Mouse (Mus musculus) mesoderm, embryonic 11.5 days (tissue): ENCODE results near the gene Rpa2.
"Not testable (repeated sequence)": the region's sequence is repeated elsewhere in the genome, so short reads cannot be mapped to it uniquely, and the experiment has no call there.

Source experiments
- DNase-seq: peaks from one replicate; pipeline ENCODE4 v3.0.0-alpha.2; 2012; ENCODE audit warnings: low read depth, low spot score

The Rpa2 gene

DNA sequence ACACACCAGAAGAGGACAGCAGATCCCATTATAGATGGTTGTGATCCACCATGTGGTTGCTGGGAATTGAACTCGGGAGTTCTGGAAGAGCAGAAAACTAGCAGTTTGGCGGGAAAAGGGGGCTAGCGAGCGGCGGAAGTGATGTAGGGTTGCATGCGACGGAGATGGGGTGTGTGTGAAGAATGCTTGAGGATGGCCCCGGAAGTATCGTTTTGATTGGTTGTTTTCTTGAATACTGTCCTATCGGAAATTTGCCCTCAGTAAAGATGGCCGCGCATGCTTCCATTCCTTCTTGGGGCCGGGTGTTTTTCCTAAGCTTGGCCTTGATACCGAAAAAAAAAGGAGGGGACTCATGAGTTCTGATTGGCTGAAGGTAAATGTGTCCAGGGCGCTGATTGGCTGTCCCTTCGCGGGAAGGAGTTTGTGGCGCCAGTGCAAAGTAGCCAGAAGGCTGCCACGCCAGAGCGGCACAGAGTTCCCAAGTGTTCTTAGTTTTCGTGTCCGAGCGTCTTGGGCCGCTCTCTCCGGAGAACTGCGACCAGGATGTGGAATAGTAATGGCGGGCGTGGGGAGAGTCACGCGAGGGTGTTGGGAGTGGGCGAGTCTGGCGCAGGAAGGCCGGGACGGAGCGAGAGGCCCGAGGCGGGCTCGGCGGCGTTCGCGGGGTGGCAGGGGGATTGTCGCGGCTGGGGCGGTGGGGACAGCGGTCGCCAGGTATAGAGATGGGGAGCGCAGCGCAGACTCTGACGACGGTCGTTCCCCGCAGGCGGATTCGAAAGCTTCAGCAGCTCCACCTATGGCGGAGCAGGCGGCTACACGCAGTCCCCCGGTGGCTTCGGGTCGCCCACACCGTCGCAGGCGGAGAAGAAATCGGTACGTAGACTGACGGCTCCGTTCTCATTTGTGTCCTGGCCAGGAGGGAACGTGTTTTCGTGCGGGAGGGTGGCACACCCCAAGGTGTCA lies at the start of gene Rpa2:
Gene Rpa2, plus strand, starts transcription at position 419 of the 963 bp plus-strand sequence.
- DNase-seq, result peak; percentile 100

DNA sequence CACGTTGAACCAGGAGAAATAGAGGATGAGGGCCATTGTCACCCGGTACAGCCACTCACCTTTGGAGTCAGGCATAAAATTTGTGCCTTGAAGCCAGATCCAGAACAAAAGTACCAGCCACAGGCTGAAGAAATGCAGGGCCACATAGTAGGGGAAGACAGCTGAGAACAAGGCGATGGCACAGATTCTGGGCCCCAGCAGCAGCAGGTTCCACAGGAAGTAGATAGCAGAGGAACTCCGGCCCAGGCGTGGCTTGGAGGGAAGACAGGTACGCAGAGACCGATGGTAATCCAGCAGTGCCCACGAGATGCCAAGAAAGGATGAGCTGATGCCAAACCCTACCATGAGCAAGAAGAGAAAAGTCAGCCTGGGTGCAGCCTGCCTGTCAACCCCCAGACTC lies 39.9 kb upstream of the Rpa2 start:
- DNase-seq, result no peak

DNA sequence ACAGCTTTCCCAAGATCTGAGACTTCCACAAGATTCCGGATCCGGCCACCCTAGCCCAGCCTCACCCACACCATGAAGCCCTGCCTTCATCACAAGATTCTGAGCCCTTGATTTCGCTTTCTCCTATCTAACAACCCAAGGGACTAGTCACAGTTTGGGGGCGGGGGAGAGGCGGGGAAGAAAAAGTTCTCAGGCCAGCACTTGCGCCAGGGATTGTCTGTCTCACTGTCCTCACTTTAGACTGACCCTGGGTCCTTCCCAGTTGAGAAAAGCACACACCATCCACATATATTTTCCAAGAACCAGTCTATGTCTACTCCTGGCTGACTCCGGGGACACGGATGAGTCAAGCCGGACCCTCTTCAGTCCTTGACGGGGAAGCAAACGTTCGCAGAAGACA lies 36.5 kb upstream of the Rpa2 start:
- no peak for DNase-seq

DNA sequence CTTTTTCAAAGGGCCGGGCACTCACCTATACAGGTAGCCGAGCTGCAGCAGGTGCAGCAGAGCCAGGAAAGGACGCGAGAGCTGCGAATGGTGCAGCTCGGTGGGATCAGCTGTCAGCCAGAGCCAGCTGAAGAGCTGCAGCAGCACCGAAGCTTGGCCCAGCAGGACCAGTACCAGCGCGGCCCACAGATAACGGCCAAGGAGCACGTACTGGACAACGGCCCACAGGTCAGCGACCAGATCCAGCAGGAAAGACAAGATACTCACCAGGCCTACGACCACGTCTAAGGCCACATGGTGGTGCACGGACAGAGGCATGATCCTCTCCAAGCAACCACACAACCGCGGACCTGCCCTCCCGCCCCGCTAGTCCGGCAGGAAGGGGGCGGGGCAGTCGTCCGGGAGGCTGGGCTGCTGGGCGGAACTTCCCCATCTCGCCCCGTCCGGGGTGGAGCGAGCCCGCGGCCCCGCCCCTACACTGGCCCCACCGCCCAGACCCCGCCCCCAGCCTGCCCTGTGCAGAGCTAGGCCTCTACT lies 35.9 kb upstream of the Rpa2 start, which contains the start of gene Xkr8:
Gene Xkr8, minus strand, starts transcription at position 399 of the 537 bp plus-strand sequence.
- DNase-seq, result peak; percentile 84

DNA sequence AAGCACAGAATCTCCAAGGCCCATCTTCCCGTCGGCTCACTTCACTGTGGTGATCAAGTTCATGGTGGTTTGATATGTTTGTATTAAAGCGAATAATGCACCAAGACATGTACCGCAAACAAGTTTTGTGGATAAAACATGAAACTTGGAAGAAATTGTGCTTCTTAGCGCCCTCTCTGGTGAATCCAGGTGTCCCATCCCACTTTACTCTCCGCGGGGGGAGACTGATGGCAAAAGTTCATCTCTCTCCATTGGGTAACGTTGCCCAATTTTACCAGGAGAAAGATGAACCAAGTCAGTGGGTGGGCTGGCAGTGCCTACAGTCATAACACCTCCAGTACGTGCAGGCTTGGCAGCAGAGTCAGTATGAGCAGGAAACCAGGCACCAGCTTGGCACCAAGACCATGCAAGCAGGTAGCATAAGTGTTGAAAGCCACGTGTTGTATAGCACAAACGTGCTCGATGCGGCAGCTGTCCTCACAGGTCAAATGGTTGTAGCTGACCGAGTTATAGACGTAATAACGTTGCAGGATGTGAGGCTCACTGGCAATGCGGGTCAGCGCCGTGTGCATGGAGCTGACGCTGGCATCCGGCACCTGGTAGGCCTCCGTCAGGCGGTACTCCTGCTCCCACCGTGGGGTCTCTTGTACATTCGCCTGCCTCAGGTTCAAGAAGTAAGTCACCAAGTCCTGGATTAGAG lies 34.9 kb upstream of the Rpa2 start:
- DNase-seq, result no peak

DNA sequence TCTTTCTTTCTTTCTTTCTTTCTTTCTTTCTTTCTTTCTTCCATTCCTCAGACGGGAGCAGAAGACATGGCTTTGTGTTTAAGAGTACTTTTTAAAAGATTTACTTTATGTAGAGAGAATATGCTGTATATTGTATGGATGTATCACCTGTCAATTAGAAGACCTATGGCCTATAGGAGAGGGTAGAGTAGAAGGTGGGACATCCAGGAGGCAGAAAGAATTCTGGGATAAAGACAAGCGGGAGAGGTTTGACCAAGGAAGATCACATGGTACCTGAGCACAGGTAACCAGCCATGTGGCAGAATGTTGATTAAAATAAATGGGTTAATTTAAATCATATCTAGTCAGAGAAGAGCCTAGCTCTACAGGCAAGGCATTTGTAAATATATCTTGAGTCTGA lies 33.4 kb upstream of the Rpa2 start:
- DNase-seq, result no peak

DNA sequence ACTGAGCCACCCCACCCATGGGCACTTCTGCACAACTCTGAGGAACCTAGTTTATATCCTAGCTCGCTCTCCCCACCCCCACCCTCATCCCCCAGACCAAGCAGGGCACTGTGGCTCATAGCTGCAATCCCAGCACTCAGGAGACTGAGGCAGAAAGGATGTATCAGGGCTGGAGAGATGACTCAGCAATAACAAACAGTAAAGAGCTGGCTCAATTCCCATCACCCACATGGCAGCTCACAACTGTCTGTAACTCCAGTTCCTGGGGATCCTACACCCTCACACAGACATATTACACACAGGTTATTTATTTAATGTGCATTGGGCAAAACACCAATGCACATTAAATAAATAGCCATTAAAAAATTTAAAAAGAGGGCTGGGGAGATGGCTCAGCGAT lies 32.7 kb upstream of the Rpa2 start:
- DNase-seq, result no peak

DNA sequence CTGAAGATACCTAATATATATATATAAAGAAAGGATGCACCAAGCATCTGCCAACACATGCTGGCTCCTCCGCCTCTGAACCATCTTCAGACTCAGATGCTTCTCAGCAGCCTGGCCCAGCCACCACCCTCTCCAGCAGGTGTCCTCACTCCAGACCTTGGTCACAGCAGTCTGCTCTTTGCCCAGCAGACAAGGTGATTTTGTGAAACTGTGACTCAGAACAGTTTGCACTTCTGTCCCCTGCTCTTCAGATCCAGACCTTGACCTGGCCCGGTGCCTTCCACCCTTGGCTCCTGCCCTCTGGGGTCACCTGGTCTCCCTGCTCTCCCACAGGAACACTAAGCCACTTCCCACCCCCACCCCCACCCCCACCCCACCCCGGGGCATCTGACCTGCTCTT lies 32.2 kb upstream of the Rpa2 start:
- no peak for DNase-seq

DNA sequence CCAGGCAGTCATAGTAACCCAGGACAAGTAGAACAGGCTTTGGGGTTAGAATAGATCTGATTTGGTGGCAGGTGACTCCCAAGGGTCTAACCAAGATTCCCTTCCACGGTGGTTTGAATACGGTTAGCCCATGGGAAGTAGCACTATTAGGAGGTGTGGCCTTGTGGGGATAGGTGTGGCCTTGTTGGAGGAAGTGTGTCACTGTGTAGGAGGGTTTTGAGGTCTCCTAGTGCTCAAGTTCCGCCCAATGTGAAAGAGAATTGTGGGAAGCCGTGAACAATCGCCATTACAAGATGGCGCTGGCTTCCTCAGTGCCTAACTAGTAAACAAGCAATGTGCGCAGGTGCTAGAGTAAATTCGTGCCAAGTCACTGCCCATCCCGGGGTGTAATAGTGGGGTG lies 31.0 kb upstream of the Rpa2 start:
- not testable (repeated sequence) for DNase-seq

DNA sequence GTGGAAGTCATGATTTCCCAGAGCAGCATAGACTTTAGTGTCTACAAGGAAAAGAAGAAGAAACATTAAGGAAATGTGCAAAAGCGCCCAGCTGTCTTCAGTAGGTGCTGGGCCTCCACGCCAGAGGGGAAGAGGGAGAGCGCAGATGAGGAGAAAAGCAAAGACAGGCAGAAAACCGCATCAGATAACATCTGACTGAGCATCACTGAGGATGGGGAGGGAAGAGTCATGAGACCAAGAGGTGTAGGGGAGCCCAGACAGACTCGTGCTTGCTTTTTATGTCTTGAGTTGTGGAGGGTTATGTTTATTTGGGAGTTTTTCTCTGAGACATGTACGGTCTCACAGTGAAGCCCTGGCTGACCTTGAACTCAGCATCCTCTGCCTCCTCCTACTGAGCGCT lies 26.6 kb upstream of the Rpa2 start:
- DNase-seq, result no peak

DNA sequence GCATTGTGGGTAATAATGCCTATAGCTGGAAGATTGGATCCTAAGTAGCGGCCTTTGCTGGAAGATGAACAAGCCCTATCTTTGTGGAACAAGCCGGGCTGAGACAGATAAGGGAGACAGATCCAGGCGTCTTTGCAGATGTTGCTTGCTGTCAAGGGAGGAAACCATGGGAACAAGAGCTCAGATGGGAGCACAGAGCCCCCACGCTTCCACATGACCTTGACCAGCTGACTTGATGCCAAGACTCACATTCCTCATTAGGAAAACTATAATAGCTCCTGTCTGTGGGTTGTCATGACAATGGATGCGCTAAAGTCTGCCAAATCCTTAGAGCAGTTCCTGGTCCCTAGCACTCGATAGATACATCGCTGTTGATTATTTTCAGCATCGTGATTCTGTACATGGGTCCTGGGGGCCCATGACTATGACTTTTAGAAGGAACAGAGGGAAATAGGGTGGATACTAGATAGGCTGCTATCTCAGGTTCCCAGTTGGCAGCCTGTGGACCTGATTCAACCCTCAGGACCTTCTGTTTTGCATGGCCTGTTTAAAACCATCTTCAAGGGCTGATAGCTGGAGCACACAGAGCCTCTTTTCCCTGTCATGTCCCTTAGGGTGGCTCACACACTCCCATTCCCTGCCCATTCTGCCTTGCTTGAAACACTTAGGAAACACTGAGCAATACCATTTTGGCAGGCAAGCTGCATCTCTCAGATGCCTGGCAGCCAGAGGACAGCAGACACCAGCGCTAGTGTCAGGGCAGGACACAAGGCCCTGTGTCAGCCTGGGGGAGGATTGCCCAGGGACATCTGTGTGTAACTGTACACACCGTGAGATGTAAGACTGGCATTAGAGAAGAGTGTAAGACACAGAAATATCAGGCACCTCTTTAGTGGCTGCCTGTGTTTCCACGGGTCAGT lies 23.9 kb upstream of the Rpa2 start:
- DNase-seq, result no peak

DNA sequence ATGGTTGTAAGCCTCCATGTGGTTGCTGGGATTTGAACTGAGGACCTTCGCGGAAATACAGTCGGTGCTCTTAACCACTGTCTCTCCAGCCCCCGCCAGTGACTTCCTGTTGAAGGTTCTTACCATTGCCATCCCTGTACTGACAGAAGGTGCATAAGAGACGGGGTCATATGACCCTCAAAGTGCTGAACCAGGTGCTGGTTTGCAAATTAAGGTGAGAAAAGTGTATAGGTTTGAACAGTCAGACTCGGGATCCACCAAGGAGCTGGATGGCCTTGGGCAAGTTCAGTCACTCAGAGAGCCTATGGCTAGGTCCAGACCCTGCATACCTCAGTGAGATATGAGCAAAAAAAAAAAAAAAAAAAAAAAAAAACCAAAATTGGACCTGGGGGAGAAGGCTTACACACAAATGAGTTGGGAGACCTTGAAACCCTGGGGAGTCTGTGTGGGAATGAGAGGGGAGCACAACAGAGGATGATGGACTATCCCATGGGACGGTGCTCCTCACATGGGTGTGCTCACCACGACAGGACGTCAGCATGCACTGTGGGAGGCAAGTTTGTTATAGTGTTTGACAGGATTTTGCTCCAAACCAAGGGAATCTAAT lies 21.1 kb upstream of the Rpa2 start:
- DNase-seq, result no peak

DNA sequence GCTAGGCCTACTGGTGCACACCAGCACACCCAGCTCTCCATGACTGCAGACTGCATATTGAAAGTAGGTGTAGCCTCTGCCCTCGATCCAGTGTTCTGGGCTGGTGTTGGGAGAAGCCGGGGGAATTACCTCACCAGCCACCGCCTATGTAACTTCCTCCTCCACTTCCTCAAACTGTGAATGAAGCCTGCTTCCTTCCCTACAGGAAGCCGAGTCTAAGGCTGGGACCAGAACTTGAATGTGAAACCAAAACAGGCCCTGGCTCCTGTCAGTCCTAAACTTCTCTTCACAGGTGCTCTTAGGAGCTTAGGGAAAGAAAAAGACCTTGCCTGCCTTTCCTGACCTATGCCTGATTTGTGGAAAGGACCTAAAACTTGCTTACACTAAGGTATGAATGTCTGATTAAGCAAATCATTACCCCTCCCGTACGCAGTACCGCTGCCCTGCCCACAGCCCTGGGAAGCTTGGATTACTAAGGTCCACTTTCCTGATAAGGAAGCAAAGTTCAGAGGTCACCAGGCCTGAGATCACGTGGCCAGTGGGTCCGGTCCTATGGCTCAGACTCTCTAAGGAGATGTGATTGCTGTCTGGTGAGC lies 20.4 kb upstream of the Rpa2 start:
- DNase-seq, result no peak

DNA sequence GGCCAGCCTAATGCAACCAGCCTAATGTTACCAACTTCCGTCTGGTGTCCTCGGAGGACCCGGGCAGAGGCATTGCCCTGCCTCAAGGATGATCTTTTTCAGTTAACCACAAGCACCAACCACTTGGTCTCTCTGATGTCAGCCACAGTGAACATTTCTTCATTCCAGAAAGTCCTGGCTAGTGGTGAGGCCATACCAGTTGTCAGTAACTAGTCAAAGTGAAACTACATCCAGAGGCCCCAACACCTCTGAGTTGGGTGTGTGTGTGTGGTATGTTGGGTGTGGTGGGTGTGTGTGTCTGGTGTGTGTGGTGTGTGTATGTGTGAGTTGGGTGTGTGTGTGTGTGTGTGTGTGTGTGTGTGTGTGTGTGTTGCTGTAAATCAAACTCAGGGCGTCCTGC lies 19.4 kb upstream of the Rpa2 start:
- DNase-seq, result no peak

DNA sequence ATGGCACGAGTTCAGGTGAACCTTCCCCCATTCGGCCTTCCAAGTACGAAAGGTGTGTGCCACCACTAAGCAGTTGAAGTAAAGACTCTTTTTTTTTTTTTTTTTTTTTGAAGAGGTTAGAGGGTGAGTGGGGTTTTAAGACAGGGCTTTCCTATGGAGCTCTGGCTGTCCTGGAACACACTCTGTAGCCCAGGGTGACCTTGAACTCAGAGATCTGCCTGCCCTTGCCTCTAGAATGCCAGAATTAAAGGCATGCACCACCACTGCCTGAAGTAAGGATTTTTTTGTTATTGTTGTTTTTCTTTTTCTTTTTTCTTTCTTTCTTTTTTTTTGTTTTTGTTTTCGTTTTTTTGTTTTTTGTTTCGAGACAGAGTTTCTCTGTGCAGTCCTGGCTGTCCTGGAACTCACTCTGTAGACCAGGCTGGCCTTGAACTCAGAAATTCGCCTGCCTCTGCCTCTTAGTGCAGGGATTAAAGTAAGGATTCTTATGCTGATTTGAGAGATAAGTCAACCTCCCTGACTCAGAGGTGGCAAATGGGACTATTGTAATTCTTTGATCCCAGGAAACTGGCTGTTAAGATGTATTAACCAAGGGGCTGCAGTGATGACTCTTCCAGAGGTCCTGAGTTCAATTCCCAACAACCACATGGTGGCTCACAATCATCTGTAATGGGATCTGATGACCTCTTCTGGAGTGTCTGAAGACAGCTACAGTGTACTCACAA lies 18.7 kb upstream of the Rpa2 start:
- no peak for DNase-seq

DNA sequence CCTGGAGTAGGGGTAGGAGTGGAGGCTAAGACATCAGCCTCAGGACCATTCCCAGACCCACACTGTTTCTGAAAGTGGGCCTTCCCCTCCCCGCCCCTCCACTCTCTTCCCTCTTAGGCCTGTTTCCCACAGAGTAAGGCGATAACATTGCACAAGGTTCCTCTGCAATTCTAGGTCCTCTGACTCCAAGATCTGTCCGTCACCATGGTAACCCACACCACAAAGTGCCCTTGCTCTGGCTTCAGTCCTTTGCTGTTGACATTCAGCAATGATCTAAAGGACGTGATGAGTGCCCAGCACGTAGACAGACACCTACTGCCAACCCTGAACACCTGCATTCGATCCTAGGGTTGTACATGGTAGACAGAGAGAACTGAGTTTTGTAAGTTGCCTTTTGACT lies 15.1 kb upstream of the Rpa2 start:
- DNase-seq, result no peak

DNA sequence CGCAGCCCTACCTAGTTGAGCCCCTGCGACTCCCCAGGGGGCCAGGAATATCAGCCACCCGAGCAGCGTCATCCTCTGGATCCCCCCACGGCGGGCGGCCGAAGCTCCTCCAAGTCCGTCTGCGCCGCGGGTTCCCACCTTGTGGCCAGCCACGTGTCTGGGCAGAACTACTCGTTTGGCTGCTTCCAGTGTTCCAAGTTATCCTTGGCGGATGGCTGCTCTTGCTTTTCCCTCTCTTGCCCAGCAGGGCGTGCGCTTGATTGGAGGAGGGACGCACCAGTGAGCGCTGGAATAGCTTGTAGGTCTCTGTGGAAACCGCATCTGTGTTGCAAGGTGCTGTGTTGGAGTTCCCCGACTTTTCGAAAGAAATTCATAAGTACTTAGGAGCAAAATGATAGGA lies 11.2 kb upstream of the Rpa2 start, which contains the start of gene Smpdl3b:
Gene Smpdl3b, minus strand, starts transcription at position 279 of the 400 bp plus-strand sequence.
- peak; percentile 86 for DNase-seq

DNA sequence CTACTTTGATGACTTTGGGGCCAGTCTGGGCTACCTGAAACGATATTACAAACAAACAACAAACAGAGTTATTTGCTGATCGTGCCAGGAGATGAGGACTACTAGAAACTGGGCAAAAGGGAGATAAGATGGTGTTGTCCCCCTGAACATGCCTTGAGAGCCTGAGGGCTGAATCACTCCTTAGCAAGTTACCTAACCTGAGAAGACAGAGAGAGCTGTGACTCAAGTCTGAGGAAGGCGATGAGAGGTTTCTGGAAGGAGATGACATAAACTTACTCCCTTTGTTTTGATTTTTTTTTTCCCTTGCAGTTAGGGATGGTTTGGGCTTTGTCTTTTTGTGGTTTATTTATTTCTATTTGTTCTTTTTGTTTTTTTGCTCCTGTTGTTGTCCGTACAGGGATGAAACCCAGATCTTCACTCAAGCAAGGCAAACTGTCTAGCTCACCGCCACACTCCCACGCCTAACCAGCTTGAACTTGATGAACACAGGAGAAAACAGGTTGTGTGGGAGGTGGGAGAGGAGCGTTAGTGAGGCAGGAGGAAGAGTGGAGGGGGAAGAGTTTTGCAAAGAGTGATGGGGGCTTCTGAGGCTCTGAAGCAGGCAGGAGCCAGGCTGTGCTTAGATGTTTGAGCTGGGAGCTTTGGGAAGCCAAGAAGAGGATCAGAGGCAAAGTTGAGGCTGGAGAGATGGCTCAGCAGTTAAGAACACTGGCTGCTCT lies 10.3 kb upstream of the Rpa2 start:
- no peak for DNase-seq

DNA sequence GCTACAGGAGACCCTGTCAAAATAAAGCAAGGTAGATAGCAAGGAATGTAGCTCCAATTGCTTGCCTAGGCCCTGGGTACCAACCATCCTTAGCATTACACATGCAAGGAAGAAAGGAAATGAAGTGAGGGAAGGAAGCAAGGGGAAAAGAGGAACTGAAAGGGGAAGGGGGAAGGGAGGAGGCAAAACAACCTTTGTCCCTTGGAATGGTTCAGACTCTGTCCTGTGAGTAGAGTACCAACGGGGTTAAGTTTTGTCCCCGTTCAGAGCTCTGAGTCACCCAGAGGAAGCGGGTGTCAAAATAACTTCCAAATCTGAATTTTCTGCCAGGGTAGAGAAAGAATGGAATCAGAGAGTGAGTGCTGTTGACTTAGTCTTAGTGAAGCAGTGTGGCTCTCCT lies 7.8 kb upstream of the Rpa2 start:
- no peak for DNase-seq
